Mouse (Mus musculus) CH12.LX (cell line): ENCODE results near the gene Gm45837. TPM values are rescaled to one million over a fixed set of nuclear protein-coding genes. Genes with fewer than 3 reads are reported as not detected.

ENCODE experiments used
- DNase-seq: peaks from one replicate; pipeline ENCODE4 v3.0.0-alpha.2; 2013; ENCODE audit errors: extremely low read depth
- H3K27ac ChIP-seq: 2 replicates; pipeline ENCODE4 v1.5.1; 2012; ENCODE audit warnings: low read depth, mild to moderate bottlenecking, control low read depth, moderate library complexity; ENCODE audit not compliant: insufficient read depth
- H3K27me3 ChIP-seq: replicated peaks from 2 replicates; pipeline ENCODE3; 2012; ENCODE audit warnings: inconsistent platforms
- H3K36me3 ChIP-seq, 2 experiments: replicated peaks in 1 of 2; 2 replicates each; pipeline versions ENCODE3 to v1.6.1; 2012; ENCODE audit warnings: inconsistent platforms in 1 of 2, low read length in 1 of 2, mild to moderate bottlenecking in 1 of 2, mixed read lengths in 1 of 2, moderate library complexity in 1 of 2; ENCODE audit not compliant: control insufficient read depth in 1 of 2, insufficient read depth in 1 of 2
- H3K4me1 ChIP-seq, 2 experiments: 2 replicates each; pipeline ENCODE4 v1.6.1; 2012; ENCODE audit warnings: inconsistent platforms in 1 of 2, moderate library complexity in 1 of 2; ENCODE audit not compliant: insufficient read depth in 2 of 2, control insufficient read depth in 1 of 2
- H3K4me2 ChIP-seq: 2 replicates; pipeline ENCODE4 v1.6.1; 2012; ENCODE audit warnings: low read depth, mild to moderate bottlenecking, control low read depth; ENCODE audit not compliant: poor library complexity, insufficient read depth, severe bottlenecking
- H3K4me3 ChIP-seq, 3 experiments: fragments of 150-350 bp in 1 of 3; sonication (generic) in 1 of 3; replicated peaks in 1 of 3; 2 replicates each; pipeline versions ENCODE3 to v1.5.1; 2011 to 2012; ENCODE audit warnings: low read depth in 2 of 3, low read length in 2 of 3, mild to moderate bottlenecking in 2 of 3, moderate library complexity in 2 of 3, control low read depth in 1 of 3, improper control_type of control experiment in 1 of 3, inconsistent platforms in 1 of 3, mixed read lengths in 1 of 3; ENCODE audit not compliant: poor library complexity in 1 of 3
- H3K79me2 ChIP-seq: replicated peaks from 2 replicates; pipeline ENCODE4 v1.6.1; 2012; ENCODE audit warnings: mild to moderate bottlenecking, moderate library complexity; ENCODE audit not compliant: control insufficient read depth, poor library complexity, insufficient read depth, severe bottlenecking; ENCODE audit errors: extremely low read depth
- H3K9ac ChIP-seq: 2 replicates; pipeline ENCODE4 v1.6.1; 2012; ENCODE audit warnings: low read depth, mild to moderate bottlenecking, control low read depth, moderate library complexity; ENCODE audit not compliant: insufficient read depth
- H3K9me3 ChIP-seq: replicated peaks from 2 replicates; pipeline ENCODE3; 2012; ENCODE audit warnings: low read length, inconsistent platforms, mixed read lengths
- CHD1 ChIP-seq: IDR thresholded peaks from 2 replicates; pipeline ENCODE4 v1.6.1; 2012; ENCODE audit warnings: low read depth, low read length, improper control_type of control experiment, inconsistent platforms
- CHD2 ChIP-seq: IDR thresholded peaks from 2 replicates; pipeline ENCODE4 v1.6.1; 2011; ENCODE audit warnings: low read length, improper control_type of control experiment
- EP300 ChIP-seq: IDR thresholded peaks from 2 replicates; pipeline ENCODE4 v1.6.1; 2011; ENCODE audit warnings: low read length, improper control_type of control experiment
- ETS1 ChIP-seq: conservative IDR thresholded peaks from 2 replicates; pipeline ENCODE4 v1.6.1; 2012; ENCODE audit warnings: low read depth, mild to moderate bottlenecking, inconsistent platforms, low read length, improper control_type of control experiment, moderate library complexity
- IRF4 ChIP-seq: IDR thresholded peaks from 2 replicates; pipeline ENCODE4 v1.6.1; 2014; ENCODE audit warnings: low read depth, mild to moderate bottlenecking, inconsistent platforms, low read length, improper control_type of control experiment
- JUN ChIP-seq: IDR thresholded peaks from 2 replicates; pipeline ENCODE4 v1.6.1; 2011; ENCODE audit warnings: low read depth, mild to moderate bottlenecking, low read length, improper control_type of control experiment, moderate library complexity; ENCODE audit not compliant: insufficient read depth
- JUND ChIP-seq: conservative IDR thresholded peaks from 2 replicates; pipeline ENCODE4 v1.6.1; 2011; ENCODE audit warnings: low read depth, low read length, improper control_type of control experiment
- KAT2A ChIP-seq: IDR thresholded peaks from 2 replicates; pipeline ENCODE4 v1.6.1; 2012; ENCODE audit warnings: low read length, improper control_type of control experiment, inconsistent platforms; ENCODE audit not compliant: insufficient replicate concordance
- MAFK ChIP-seq: IDR thresholded peaks from 2 replicates; pipeline ENCODE4 v1.6.1; 2011; ENCODE audit warnings: low read length, improper control_type of control experiment; ENCODE audit not compliant: insufficient replicate concordance
- MAZ ChIP-seq: IDR thresholded peaks from 2 replicates; pipeline ENCODE4 v1.6.1; 2012; ENCODE audit warnings: low read depth, mild to moderate bottlenecking, inconsistent platforms, low read length, improper control_type of control experiment, moderate library complexity
- MEF2A ChIP-seq: IDR thresholded peaks from 2 replicates; pipeline ENCODE4 v1.6.1; 2014; ENCODE audit warnings: low read depth, mild to moderate bottlenecking, inconsistent platforms, low read length, improper control_type of control experiment, borderline replicate concordance
- MYC ChIP-seq: IDR thresholded peaks from 2 replicates; pipeline ENCODE4 v1.6.1; 2011; ENCODE audit warnings: low read depth, mild to moderate bottlenecking, improper control_type of control experiment, low read length
- NELFE ChIP-seq: IDR thresholded peaks from 2 replicates; pipeline ENCODE4 v1.6.1; 2011; ENCODE audit warnings: low read depth, low read length, improper control_type of control experiment
- PAX5 ChIP-seq: IDR thresholded peaks from 2 replicates; pipeline ENCODE4 v1.6.1; 2012; ENCODE audit warnings: low read length, inconsistent platforms, mixed read lengths
- POLR2AphosphoS2 ChIP-seq: IDR thresholded peaks from 2 replicates; pipeline ENCODE4 v1.6.1; 2011; ENCODE audit warnings: low read depth, low read length, improper control_type of control experiment
- RAD21 ChIP-seq: IDR thresholded peaks from 2 replicates; pipeline ENCODE4 v1.6.1; 2011; ENCODE audit warnings: low read depth, mild to moderate bottlenecking, low read length, improper control_type of control experiment, moderate library complexity
- RCOR1 ChIP-seq: conservative IDR thresholded peaks from 2 replicates; pipeline ENCODE4 v1.6.1; 2012; ENCODE audit warnings: low read depth, mild to moderate bottlenecking, inconsistent platforms, low read length, improper control_type of control experiment
- UBTF ChIP-seq: IDR thresholded peaks from 2 replicates; pipeline ENCODE4 v1.6.1; 2012; ENCODE audit warnings: low read depth, mild to moderate bottlenecking, inconsistent platforms, low read length, improper control_type of control experiment, moderate library complexity
- ZC3H11A ChIP-seq: IDR thresholded peaks from 2 replicates; pipeline ENCODE4 v1.6.1; 2012; ENCODE audit warnings: low read depth, mild to moderate bottlenecking, inconsistent platforms, low read length, improper control_type of control experiment
- ZKSCAN1 ChIP-seq: IDR thresholded peaks from 2 replicates; pipeline ENCODE4 v1.6.1; 2012; ENCODE audit warnings: low read depth, inconsistent platforms, low read length, improper control_type of control experiment, borderline replicate concordance
- ZMIZ1 ChIP-seq: IDR thresholded peaks from 2 replicates; pipeline ENCODE4 v1.6.1; 2012; ENCODE audit warnings: low read depth, mild to moderate bottlenecking, inconsistent platforms, low read length, improper control_type of control experiment
- dilution Hi-C: fragments of 300-500 bp; cut with MboI; formaldehyde crosslinking; loops from 2 replicates; pipeline ENCODE4 v1.14.3; 2020; ENCODE audit warnings: low sequenced_read_pairs; ENCODE audit not compliant: extremely low pct_unique_long_range_greater_than_20kb, extremely low pct_ligation_motif_present
- in situ Hi-C: fragments of 300-500 bp; cut with MboI; formaldehyde crosslinking; loops from 3 replicates; pipeline ENCODE4 v1.14.3; 2019; ENCODE audit warnings: low sequenced_read_pairs, low pct_ligation_motif_present, low pct_unique_long_range_greater_than_20kb, mixed read lengths
- polyA plus RNA-seq: library from polyadenylated mRNA; unstranded; fragments of >175 nt; gene quantifications from 2 replicates; pipeline ENCODE4 v1.2.1, GENCODE M21; 2012; ENCODE audit warnings: low read depth; ENCODE audit not compliant: insufficient read length
- total RNA-seq, 2 experiments: library from RNA; depleted of rRNA; stranded (reverse); fragments of 300-350 nt in 1 of 2; fragments of >200 nt in 1 of 2; gene quantifications; 2 replicates each; pipeline ENCODE4 v1.2.3; 2012 to 2014

Gene Gm45837
- total and polyA plus RNA-seq, 3 experiments, result 0.04 to 0.84 TPM; not detected in 1

GRCm38 (mm10) chr7:101549266-101549665, 138.6 kb downstream of the Gm45837 start:
- no peaks in the 10 kb centered on the region for H3K36me3 ChIP-seq
- H3K4me2 ChIP-seq, result no peak overlapping the region
- dilution Hi-C loops, result no loop called here
- in situ Hi-C loops, result no loop called here
- peaks cover 0 to 9% of the 10 kb centered on the region in 2 experiments; a peak in 2 of 4 replicates for H3K4me1 ChIP-seq
- no peak for TF ChIP-seq MAZ
- TF ChIP-seq IRF4, result no peak
- no peak for TF ChIP-seq ZMIZ1
- no peak for TF ChIP-seq EP300
- TF ChIP-seq MEF2A, result no peak
- TF ChIP-seq JUN, result no peak
- no peak for TF ChIP-seq ETS1
- TF ChIP-seq MAFK, result no peak
- TF ChIP-seq UBTF, result no peak
- TF ChIP-seq KAT2A, result no peak
- TF ChIP-seq POLR2AphosphoS2, result no peak
- no peak for TF ChIP-seq NELFE
- TF ChIP-seq ZC3H11A, result no peak
- TF ChIP-seq CHD1, result no peak
- no peak for TF ChIP-seq PAX5
- no peak for TF ChIP-seq ZKSCAN1
- TF ChIP-seq RAD21, result no peak
- TF ChIP-seq RCOR1, result no peak
- TF ChIP-seq JUND, result no peak
- TF ChIP-seq CHD2, result no peak
- TF ChIP-seq, all 38 proteins: peak for 0
- Histone ChIP-seq H3K4me3 (no peak overlapping the region), H3K79me2 (no peaks in the 10 kb centered on the region), H3K9ac (no peak overlapping the region), H3K27ac (no peak overlapping the region), H3K27me3 (peaks cover 30% of the 10 kb centered on the region), H3K9me3 (no peaks in the 10 kb centered on the region)
- DNase-seq, result no peak

- H3K9ac ChIP-seq, result no peak overlapping the region
- peaks cover 28% of the 10 kb centered on the region for H3K27me3 ChIP-seq
- H3K4me2 ChIP-seq, result no peak overlapping the region
- no peak overlapping the region for H3K4me3 ChIP-seq
- no peak overlapping the region for H3K27ac ChIP-seq
- no peak for DNase-seq
- no peak for TF ChIP-seq MAFK
- no peak for TF ChIP-seq ZC3H11A
- no peak for TF ChIP-seq ETS1
- TF ChIP-seq MYC, result no peak
- no peak for TF ChIP-seq POLR2AphosphoS2
- H3K79me2 ChIP-seq, result no peaks in the 10 kb centered on the region
- no peaks in the 10 kb centered on the region for H3K9me3 ChIP-seq
- in situ Hi-C loops, result no loop called here
- H3K4me1 ChIP-seq, result peaks cover 0 to 9% of the 10 kb centered on the region in 2 experiments; a peak in 2 of 4 replicates
- dilution Hi-C loops, result no loop called here
- H3K36me3 ChIP-seq, result no peaks in the 10 kb centered on the region
Measured at GRCm38 (mm10) chr7:101550686-101551485, 140.2 kb downstream of the Gm45837 start.
